Mouse (Mus musculus) ES-Bruce4 (cell line): ENCODE results near the gene Csrnp1.

Experiments
- CTCF ChIP-seq: IDR thresholded peaks from one replicate; pipeline ENCODE4 v1.8.1; 2011; ENCODE audit warnings: low read depth, low read length
- EP300 ChIP-seq: IDR thresholded peaks from 2 replicates; pipeline ENCODE4 v1.6.1; 2011; ENCODE audit warnings: low read depth, low read length; ENCODE audit not compliant: insufficient read depth

GRCm38 (mm10) chr9:119939646-119940045 is 44.8 kb downstream of the Csrnp1 start:
- no peak for TF ChIP-seq EP300
- no peak for TF ChIP-seq CTCF
